Mouse (Mus musculus): ENCODE results near the gene Dgcr2.

DNA sequence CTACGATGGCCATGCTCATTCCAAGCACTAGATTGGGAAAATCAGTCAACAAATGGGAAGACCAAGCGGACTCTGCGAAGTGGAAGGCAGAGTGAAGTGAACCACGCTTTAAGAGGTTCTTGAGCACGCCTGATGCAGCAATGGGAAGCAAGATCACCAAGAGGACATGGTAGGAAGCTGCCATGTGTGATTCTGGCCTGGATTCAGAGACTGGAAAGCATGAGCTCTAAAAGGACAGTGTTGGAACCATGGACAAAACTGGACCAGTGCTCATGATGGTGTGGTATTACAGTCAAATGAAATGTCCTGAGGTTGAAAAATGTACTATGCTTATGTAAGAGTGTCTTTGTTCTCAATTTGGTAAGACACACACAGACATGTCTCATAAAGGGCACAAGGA, 47.0 kb downstream of the Dgcr2 start:
- no peak for TF ChIP-seq USF1 (IDR thresholded peaks at IDR 0.05; ENCODE audit: low read depth)
- TF ChIP-seq POLR2A (IDR thresholded peaks at IDR 0.05; ENCODE audit: insufficient read length, low read depth), result no peak
- TF ChIP-seq TCF12 (IDR thresholded peaks at IDR 0.05; ENCODE audit: insufficient read depth, poor library complexity, severe bottlenecking), result no peak
- TF ChIP-seq MAX (IDR thresholded peaks at IDR 0.05; ENCODE audit: low read depth), result no peak
- no peak for TF ChIP-seq E2F4 (IDR thresholded peaks at IDR 0.05; ENCODE audit: insufficient read depth)
- no peak for TF ChIP-seq POLR2AphosphoS2 (IDR thresholded peaks at IDR 0.05; ENCODE audit: insufficient read length, low read depth)
- TF ChIP-seq TCF3 (IDR thresholded peaks at IDR 0.05; ENCODE audit: insufficient read length, low read depth), result no peak
- TF ChIP-seq REST (IDR thresholded peaks at IDR 0.05; ENCODE audit: insufficient read depth, insufficient read length), result no peak
